Mouse (Mus musculus): Measurements from ENCODE around the gene Smoc2. TPM values are rescaled to one million over a fixed set of nuclear protein-coding genes. Genes with fewer than 3 reads are reported as not detected.

Smoc2 gene
- polyA plus RNA-seq, 1 experiment, result not detected

GRCm38 (mm10) chr17:14257799-14258520 is 21.3 kb upstream of the Smoc2 start:
- TF ChIP-seq GATA1 (IDR thresholded peaks at IDR 0.05; ENCODE audit: low read length), result no peak

- TF ChIP-seq GATA1 (IDR thresholded peaks at IDR 0.05; ENCODE audit: low read length), result no peak
These were observed 20.4 kb upstream of the Smoc2 start for GRCm38 (mm10) chr17:14258906-14259305.

GRCm38 (mm10) chr17:14260966-14261365 is 18.3 kb upstream of the Smoc2 start:
- TF ChIP-seq GATA1 (IDR thresholded peaks at IDR 0.05; ENCODE audit: low read length), result no peak

- TF ChIP-seq GATA1 (IDR thresholded peaks at IDR 0.05; ENCODE audit: low read length), result no peak
These were observed 17.1 kb upstream of the Smoc2 start for GRCm38 (mm10) chr17:14262217-14262616.

- TF ChIP-seq GATA1 (IDR thresholded peaks at IDR 0.05; ENCODE audit: low read length), result no peak
These were observed 11.3 kb upstream of the Smoc2 start for GRCm38 (mm10) chr17:14268001-14268400.

- no peak for TF ChIP-seq GATA1 (IDR thresholded peaks at IDR 0.05; ENCODE audit: low read length)
These were observed 5.9 kb upstream of the Smoc2 start for GRCm38 (mm10) chr17:14273386-14273785.

GRCm38 (mm10) chr17:14277310-14277709 is 2.0 kb upstream of the Smoc2 start:
- no peak for TF ChIP-seq GATA1 (IDR thresholded peaks at IDR 0.05; ENCODE audit: low read length)

- TF ChIP-seq GATA1 (IDR thresholded peaks at IDR 0.05; ENCODE audit: low read length), result no peak
These were observed 627 bp downstream of the Smoc2 start for GRCm38 (mm10) chr17:14279966-14280300.

GRCm38 (mm10) chr17:14280425-14280833 is 1.1 kb downstream of the Smoc2 start:
- TF ChIP-seq GATA1 (IDR thresholded peaks at IDR 0.05; ENCODE audit: low read length), result no peak

- TF ChIP-seq GATA1 (IDR thresholded peaks at IDR 0.05; ENCODE audit: low read length), result no peak
These were observed 8.8 kb downstream of the Smoc2 start for GRCm38 (mm10) chr17:14288015-14288616.

GRCm38 (mm10) chr17:14293617-14294016 is 14.3 kb downstream of the Smoc2 start:
- TF ChIP-seq GATA1 (IDR thresholded peaks at IDR 0.05; ENCODE audit: low read length), result no peak

GRCm38 (mm10) chr17:14295146-14295545 is 15.8 kb downstream of the Smoc2 start:
- no peak for TF ChIP-seq GATA1 (IDR thresholded peaks at IDR 0.05; ENCODE audit: low read length)

GRCm38 (mm10) chr17:14300361-14300760 is 21.1 kb downstream of the Smoc2 start:
- TF ChIP-seq GATA1 (IDR thresholded peaks at IDR 0.05; ENCODE audit: low read length), result no peak

- no peak for TF ChIP-seq GATA1 (IDR thresholded peaks at IDR 0.05; ENCODE audit: low read length)
These were observed 22.4 kb downstream of the Smoc2 start for GRCm38 (mm10) chr17:14301491-14302344.

- no peak for TF ChIP-seq GATA1 (IDR thresholded peaks at IDR 0.05; ENCODE audit: low read length)
These were observed 23.1 kb downstream of the Smoc2 start for GRCm38 (mm10) chr17:14302356-14302755.

GRCm38 (mm10) chr17:14303722-14304121 is 24.4 kb downstream of the Smoc2 start:
- no peak for TF ChIP-seq GATA1 (IDR thresholded peaks at IDR 0.05; ENCODE audit: low read length)
